Mouse (Mus musculus): Measurements from ENCODE around the gene Mmachc. TPM values are rescaled to one million over a fixed set of nuclear protein-coding genes. Genes with fewer than 3 reads are reported as not detected.
"Not testable (repeated sequence)": the region's sequence is repeated elsewhere in the genome, so short reads cannot be mapped to it uniquely, and the experiment has no call there.

Gene Mmachc
- polyA plus RNA-seq, 1 experiment from 2014 or later: 12.0 TPM

DNA sequence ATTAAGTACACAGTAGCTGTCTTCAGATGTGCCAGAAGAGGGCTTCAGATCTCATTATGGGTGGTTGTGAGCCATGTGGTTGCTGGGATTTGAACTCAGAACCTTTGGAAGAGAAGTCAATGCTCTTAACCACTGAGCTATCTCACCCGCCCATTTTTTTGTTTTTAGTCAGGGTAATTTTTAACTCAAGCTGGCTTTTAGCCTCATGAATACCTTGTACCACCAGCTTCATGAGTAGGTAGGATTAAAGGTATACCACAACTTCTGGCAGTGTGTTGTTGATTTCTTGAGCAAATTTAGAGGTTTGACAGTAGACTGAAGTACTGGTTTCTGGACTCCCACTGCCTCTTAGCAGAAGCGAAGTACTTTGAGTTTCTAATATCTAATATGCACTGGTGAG is 16.1 kb downstream of the Mmachc start:
- DNase-seq (ENCODE audit: low spot score): no peak

DNA sequence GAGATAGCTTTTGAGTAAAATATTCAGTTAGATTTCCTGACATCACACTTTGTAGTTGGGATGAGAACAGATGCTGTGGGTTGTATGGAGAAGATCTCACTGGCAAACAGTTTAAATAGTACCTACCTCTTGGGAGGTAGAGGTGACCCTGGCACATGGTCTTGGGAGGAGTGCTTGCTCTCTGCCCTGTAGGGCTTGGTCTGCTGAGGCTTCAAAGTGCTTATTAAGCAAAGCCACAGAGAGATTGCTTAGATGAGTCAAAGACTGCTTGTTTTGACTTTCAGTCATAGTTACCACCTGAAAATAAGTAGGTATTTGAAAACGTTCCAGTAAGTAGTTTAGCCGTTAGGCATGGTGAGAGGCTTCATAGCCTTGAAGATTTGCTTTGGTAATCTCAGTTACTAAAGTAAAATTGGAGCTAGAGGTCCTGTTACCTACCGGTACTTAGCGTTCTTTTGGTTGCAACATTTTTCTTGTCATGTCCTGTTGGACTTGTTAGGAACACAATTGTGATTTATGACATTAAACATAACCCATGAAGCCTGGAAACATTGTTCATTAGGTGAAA is 18.8 kb downstream of the Mmachc start:
- DNase-seq (ENCODE audit: low spot score): no peak

DNA sequence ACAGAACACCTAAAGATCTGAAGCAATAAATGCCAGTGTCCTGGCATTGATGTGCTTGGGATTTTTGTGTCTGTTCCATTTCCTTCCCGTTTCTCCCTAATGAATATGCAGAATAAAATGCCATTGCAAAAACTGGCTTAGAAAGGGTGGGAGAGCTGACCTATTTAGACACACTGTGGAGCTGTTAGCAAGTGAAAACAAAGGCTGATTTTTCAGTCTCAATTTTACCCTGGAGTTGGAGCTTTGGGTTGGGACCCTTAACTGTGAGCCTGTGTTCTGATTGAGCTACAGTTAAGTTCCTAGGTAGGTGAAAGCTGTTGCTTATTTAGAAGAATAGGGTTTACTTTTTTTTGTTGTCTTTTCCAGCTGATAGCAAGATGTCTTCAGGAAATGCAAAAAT is 21.2 kb downstream of the Mmachc start:
- no peak for DNase-seq (ENCODE audit: low spot score)

DNA sequence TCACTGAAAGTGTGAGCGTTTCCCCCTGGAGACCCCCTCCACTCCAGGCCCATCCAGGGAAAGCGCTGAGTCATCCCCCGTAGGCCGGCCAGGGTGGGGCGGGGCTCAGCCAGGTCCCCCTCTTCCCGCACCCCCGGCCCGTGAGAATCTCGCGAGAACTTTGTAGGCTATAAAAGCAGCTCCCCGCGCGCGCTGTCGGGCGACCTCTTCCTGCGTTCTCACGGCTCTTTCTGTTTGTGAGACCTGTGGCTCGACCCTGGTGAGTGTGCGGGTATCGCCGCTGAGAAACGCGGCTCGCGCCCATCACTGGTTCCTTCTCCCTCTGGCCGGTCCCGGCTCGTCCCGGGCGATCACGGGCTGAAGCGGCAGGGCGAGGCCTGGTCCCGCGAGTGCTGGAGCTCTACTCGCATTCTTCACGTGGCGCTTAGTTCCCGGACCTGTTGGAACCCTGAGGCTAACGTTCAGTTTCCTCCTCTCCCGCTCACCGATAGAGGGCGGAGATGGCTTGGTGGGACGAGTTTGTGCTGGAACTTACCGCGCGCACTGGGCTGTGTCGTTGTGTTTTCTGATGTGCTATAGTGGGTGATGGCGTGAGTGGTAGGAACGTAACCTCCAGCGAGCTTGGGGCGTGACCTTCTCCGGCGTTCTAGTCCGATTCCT is 22.7 kb downstream of the Mmachc start, which contains the start of gene Prdx1:
Gene Prdx1 (plus strand): TSS at position 143 of the 660 bp plus-strand sequence.
- DNase-seq (ENCODE audit: low spot score): peak; percentile 95

DNA sequence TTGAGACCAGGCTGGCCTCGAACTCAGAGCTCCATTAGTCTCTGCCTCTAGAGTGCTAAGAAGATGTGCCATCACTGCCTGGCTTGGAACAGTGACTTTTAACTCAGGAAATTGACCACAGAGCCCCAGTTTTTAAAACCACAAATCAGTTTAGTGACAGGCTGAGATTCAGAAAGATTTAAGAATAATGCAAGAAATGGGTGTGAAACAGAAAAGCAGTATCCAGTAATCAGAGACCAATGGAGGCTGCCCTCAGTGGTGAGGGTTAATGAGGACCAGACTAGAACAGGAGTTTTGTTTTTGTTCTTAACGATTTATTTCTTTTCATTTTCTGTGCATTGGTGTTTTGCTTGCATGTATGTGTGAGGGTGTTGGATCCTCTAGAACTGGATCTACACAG is 23.5 kb downstream of the Mmachc start:
- no peak for DNase-seq (ENCODE audit: low spot score)

DNA sequence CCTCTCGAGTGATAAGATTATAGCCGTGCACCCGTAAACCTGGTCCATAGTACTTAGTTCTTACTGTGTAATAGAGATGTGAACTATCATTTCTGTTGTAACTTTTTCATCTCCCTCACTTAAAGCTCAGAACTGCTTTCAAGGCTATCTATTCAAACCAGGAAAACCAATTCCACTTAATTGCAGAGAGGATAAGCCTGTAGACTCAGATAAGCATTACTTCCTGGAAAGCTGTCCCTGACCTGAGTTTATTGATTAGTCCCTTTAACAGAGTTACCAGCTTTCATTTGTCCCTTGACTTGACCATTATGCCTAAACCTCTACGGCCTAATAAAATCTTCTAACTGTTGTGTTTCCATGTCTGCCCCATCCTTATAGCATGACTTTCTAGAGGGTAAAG is 24.2 kb downstream of the Mmachc start:
- DNase-seq (ENCODE audit: low spot score): no peak

DNA sequence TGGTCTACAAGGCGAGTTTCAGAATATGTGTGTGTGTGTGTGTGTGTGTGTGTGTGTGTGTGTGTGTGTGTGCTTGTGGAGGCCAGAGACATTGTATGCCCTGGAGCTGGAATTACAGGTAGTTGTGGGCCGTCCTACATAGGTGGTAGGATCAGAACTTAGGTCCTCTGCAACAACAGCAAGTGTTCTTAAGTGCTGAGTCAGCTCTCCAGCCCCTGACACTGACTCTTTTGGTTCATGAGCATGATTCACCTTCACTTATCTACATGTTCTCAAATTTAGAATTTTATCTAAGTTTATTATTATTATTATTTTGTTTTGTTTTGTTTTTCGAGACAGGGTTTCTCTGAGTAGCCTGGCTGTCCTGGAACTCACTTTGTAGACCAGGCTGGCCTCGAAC is 27.7 kb downstream of the Mmachc start:
- DNase-seq (ENCODE audit: low spot score): not testable (repeated sequence)

DNA sequence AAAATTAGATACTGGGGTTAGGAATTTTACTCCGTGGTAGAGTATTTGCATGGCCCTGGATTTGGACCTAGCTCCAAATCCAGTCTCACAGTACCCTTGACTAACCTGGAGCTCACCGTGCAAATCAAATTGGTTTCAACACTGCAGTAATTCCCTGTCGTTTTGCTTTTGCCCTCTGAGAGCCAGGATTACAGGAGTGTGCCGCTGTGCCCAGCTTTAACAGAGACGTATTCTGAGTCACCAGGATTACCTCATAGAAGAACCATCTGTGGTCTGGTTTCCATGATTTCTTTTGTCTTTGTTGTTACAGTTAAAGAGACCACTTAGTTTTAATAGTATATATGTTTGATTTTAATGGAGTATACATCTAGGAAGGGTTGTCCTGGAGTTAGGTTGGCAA is 29.1 kb downstream of the Mmachc start:
- DNase-seq (ENCODE audit: low spot score): no peak

DNA sequence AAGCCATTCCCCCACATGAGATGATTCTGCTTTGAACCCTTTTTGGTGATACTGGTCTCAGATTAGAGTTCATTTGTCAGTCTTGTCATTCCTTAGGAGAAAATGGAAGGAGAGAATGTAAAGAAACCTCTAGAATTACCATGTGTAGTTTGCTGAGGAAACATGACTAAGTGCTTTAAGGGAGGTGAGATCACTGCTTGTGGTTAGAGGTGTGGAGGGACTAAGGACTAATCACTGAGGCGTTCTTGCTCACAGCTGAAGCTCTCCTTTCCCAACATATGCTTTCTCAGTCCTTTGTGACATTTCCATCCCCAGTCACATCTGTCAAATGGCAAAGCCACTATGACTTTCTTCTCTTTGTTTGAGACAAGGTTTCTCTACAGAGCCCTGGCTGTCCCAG is 30.4 kb downstream of the Mmachc start:
- no peak for DNase-seq (ENCODE audit: low spot score)

DNA sequence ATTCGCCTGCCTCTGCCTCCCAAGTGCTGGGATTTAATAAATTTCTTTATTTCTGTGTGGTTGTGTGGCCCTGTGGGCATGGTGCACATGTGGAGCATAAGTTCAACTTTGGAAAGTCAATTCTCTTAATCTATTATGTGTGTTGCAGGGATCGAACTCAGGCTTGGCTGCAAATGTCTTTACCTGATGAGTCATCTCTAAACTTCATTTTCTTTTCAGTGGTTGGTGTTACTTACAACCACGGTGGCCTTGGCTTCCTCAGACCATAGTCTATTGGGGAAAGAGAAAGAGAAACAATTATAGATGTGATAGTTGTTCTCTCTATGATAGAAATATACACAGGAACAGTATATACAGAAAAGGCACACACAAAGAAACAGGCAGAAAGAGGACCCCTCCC is 32.2 kb downstream of the Mmachc start:
- DNase-seq (ENCODE audit: low spot score): no peak

DNA sequence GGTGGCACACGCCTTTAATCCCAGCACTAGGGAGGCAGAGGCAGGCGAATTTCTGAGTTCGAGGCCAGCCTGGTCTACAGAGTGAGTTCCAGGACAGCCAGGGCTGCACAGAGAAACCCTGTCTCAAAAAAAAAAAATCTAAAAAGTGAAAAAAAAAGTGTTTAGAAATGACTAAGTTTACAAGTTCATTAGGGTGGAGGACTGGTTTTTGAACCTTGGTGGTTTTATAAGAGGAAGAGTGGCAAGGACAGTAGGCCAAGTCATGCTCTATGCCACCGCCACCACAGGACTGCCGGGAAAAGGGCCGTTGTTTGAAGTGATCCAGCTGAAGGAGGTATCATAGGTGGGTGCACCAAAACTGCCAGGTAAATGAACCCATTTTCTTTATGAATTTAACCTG is 33.4 kb downstream of the Mmachc start:
- DNase-seq (ENCODE audit: low spot score): not testable (repeated sequence)

DNA sequence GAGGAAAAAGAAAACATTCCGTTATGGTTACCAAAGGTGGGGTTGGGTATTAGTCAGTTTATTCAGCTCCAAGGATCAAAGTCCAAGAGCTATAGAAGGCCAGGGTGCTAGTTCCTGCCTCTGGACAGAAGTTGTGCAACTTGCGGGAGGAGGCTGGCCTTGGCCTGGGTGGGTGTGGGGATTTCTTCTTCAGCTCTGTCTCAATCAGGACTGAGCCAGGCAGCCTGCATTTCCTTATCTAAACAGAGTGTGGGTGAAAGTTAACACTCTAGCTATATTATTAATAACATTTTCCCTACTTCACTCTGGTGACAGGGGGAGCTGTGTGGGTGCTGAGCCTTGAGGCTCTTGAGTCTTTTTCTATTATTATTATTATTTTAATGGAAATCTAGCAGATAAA is 35.4 kb downstream of the Mmachc start:
- DNase-seq (ENCODE audit: low spot score): no peak

DNA sequence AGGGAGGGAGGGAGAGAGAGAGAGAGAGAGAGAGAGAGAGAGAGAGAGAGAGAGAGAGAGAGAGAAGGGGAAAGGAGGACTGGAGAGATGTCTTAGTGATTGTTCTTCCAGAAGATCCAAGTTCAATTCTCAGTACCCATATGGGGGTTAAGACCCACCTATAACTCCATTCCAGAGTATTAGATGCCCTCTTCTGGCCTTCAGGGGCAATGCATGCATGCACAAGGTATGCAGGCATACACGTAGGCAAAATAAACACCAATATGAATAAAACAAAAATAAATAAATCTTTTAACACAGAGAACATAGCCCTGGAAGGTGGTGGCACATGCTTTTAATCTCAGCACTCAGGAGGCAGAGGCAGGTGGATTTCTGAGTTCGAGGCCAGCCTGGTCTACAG is 38.9 kb downstream of the Mmachc start:
- no peak for DNase-seq (ENCODE audit: low spot score)

DNA sequence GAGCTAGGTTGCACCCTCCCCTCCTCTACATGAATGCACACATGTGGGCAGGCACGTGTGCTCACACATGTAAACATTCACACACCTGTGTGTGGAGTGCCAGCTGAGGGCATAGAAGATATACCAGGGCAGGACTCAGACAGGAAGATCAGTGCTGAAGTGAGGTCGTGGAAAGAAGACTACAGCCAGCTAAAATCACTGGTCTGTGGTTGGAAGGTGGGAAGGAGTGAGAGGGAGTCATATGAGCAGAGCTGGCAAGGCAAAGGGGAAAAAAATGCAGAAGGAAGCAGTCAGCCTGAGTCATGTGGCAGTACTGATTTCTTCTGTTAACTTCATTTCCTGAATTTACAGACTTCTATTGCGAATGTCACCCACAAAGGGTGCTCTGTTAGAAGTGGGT is 40.1 kb downstream of the Mmachc start:
- DNase-seq (ENCODE audit: low spot score): no peak

DNA sequence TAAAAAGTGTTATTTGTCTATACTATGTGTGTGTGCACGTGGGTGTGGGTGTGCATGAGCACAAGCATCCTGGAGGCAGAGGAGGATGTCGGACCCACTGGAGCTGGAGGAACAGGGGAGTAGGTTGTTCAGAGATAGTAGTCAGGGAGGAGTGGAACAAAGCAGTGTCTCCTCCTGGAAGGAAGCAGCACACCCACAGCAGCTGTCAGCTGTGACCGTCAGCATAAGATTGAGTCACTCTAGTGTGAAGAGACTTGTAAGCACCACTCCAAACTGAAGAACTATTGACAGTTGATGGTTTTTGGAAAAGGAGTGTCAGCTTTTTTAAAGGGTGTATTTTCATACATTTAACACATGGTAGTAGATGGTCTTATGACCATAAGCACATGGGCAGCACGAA is 41.6 kb downstream of the Mmachc start:
- DNase-seq (ENCODE audit: low spot score): no peak

DNA sequence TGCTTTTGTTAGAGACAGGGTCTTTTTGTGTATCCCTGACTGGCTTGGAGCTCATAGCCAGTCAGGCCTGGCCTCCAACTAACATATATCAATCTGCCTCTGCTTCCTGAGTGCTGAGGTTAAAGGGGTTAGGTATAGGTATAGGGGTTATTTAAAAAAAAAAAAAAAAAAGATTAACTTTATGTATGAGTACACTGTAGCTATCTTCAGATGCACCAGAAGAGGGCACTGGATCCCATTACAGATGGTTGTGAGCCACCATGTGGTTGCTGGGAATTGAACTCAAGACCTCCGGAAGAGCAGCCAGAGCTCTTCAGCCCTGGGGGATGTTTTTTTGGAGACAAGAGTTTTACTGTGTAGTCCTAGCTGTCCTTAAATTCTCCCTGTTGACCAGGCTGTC is 46.2 kb downstream of the Mmachc start:
- DNase-seq (ENCODE audit: low spot score): no peak

DNA sequence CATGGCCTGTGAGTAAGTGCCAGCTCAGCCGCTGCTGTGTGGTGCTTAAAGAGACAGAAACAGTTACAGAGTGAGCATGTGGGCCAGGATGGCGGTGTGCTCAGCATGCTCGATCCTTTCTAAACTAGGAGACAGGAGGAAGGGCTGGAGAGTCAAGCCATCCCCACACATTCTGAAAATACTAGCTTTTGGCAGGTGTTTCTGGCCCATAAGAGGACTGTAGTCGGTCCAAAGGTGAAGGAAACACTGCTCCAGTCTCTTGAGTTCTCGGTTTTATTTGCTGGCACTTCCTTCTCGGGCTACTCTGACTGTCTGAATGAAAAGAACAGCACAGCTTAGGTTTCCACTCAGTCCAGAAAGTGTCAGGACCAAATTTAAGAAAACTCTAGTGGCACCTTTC is 47.4 kb downstream of the Mmachc start:
- no peak for DNase-seq (ENCODE audit: low spot score)

DNA sequence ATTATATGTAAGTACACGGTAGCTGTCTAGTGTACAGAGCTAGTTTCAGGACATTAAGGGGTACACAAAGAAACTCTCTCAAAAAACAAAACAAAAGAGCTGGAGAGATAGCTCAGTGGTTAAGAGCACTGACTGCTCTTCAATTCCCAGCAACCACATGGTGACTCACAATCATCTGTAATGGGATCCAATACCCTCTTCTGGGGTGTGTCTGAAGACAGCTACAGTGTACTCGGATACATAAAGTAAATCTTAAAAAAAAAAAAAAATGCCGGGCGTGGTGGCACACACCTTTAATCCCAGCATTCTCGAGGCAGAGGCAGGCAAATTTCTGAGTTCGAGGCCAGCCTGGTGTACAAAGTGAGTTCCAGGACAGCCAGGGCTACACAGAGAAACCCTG is 48.3 kb downstream of the Mmachc start:
- DNase-seq (ENCODE audit: low spot score): not testable (repeated sequence)

DNA sequence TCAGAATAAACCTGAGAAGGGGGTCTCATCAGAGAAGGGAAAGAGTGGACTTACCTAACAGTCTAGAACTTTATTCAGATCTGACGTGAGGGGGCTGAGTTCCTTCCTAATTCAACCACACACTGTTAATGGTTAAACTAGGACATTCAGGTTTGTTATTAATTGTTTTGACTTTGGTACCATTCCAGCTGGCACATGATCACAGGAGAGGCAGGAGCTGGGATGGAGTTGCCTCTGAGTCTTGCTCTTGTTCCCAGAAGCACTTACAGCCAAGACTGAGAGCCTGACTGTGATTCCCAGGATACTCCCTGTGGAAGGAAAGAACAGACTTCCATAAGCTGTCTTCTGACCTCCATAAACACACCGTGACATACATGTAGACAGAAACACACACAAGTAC is 48.7 kb downstream of the Mmachc start:
- no peak for DNase-seq (ENCODE audit: low spot score)

DNA sequence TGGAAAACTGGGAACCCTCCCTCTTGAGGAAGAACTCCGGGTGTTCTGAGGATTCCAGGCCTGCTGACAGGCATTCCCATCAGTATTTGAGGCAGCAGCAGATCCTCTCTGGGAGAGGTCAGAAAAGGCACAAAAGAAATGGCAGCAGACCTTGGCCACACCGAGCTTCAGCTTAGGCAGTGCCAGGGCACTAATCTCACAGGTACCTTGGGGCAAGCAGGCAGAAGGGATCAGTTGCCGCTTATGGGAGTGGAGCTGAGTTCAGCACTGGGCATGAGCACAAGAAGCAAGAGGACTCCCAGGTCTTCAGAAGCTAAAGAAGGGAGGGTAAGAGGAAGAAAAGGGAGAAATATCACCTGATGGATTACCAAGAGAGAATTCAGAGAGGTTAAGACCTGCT is 50.2 kb downstream of the Mmachc start:
- no peak for DNase-seq (ENCODE audit: low spot score)

DNA sequence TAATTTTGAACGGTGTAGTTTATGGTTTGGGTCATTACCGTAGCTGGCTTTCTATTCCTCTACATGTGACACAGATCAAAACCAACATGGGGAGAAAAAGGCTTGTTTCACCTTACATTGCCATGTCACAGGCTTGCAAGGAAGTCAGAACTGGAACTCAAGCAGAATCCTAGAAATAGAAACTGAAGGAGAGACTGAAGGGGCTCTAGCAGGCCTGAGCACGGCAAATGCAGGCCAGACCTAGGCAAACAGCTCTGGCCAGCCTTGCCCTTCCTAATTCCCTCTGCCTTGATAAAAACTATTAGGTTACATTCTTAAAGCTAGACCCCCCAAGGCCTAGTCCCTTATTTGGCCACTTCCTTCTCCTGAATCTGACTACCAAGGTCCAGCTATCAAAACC is 52.5 kb downstream of the Mmachc start:
- DNase-seq (ENCODE audit: low spot score): no peak

DNA sequence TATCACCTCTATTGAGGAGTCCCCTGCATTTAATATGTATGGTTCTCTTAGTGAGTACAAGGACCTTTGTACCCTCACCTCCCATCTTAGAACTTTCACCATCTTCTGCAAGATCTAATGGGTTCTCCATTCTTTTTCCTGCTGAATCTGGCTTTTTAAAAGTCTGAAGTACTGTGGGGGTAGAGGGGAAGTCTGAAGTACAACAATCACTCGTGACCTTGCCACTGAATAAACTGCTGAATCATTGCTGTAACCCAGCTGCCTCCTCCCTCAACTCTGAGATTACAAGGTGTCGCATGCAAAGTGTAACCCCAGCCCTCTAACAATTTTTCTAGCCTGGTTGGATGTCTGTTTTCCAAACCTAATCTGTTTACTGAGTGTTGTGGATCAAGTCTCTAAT is 53.1 kb downstream of the Mmachc start:
- no peak for DNase-seq (ENCODE audit: low spot score)

DNA sequence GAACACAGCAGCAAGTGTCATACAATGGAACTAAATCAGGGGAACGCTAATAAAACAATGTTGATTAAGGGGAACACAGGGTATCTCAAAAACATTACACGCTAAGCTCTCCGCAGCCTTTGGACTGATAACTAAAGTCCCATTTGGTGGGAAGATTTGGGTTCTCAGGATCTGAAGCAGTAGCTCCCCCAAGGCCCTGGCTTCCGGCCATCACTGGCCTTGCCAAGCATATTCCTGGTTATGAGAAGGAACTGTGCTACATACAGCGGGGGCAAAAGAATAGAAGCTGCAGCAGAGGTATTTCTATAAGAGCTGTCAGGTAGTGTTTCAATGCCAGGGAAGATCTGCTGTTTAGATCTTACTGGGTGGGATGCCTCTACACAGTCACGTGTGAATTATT is 55.0 kb downstream of the Mmachc start:
- DNase-seq (ENCODE audit: low spot score): no peak
